Mouse (Mus musculus) urinary bladder, postnatal 10 days (tissue): Measurements from ENCODE around the gene Opcml.

Experiments
- DNase-seq: peaks from one replicate; pipeline ENCODE4 v3.0.0; 2022; ENCODE audit warnings: low spot score

Opcml gene

DNA sequence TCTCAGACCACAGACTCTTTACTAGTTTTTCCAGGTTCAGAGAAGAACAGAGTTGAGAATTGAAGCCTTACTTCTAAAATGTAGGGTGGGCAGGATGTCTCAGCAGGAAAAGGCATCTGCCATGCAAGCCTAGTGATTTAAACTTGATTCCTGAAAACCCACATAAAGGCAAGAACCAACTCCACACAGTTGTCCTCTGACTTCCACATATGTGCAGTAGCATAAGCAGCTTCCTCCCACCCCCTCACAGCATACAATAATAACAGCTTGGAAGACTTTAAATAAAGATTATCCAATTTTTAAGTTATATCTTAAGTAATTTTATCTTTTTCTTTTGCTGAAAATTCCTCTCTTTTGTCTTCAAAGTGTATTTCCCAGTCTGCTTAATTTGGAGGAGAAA is 1150.3 kb downstream of the Opcml start:
- DNase-seq, result no peak

DNA sequence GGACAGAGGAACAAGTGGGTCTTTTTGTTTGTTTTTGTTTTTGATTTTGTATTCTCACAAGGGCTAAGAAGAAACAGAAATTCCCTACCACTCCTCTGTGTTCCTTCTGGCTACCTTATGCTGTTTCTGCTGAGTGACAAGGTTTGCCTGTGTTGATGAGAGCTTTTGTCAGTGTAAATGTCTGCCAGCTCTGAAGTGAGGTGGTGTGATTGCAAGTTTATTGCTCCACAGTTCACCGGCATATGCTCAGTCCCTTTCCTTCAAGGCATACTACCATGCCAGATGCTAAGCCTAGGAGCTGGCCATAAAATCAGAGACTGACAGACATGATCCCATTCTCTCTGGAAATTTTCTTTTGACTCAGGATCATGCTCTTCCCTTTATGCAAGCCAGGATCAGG is 1178.9 kb downstream of the Opcml start:
- DNase-seq, result no peak
